Mouse (Mus musculus): Measurements from ENCODE around the gene Rgs10. TPM values are rescaled to one million over a fixed set of nuclear protein-coding genes. Genes with fewer than 3 reads are reported as not detected.

Rgs10 gene
- polyA plus RNA-seq, 1 experiment from 2014 or later, result 56.7 TPM

- ATAC-seq (ENCODE audit: low FRiP score) (no peak), DNase-seq (ENCODE audit: low spot score) (no peak)
- 95% methylated on average over 6 of the region's 6 CpGs for WGBS
- Histone ChIP-seq H3K4me3 (replicated peaks; ENCODE audit: low read length) (no peak overlapping the region), H3K9me3 (ENCODE audit: control insufficient read depth, low read length) (no peaks in the 10 kb centered on the region), H3K27me3 (ENCODE audit: control insufficient read depth, insufficient read depth, low read length) (no peaks in the 10 kb centered on the region), H3K9ac (no peak overlapping the region), H3K4me1 (replicated peaks; ENCODE audit: control insufficient read depth, insufficient read depth, low read length) (no peaks in the 10 kb centered on the region), H3K36me3 (replicated peaks; ENCODE audit: control insufficient read depth, insufficient read depth) (no peaks in the 10 kb centered on the region), H3K4me2 (replicated peaks) (no peak overlapping the region), H3K27ac (no peak overlapping the region)
These were observed 36.1 kb downstream of the Rgs10 start for GRCm38 (mm10) chr7:128382527-128382860.

- Histone ChIP-seq H3K4me1 (replicated peaks; ENCODE audit: control insufficient read depth, insufficient read depth, low read length) (no peaks in the 10 kb centered on the region), H3K9me3 (ENCODE audit: control insufficient read depth, low read length) (no peaks in the 10 kb centered on the region), H3K4me2 (replicated peaks) (no peak overlapping the region), H3K27ac (no peak overlapping the region), H3K36me3 (replicated peaks; ENCODE audit: control insufficient read depth, insufficient read depth) (no peaks in the 10 kb centered on the region), H3K27me3 (ENCODE audit: control insufficient read depth, insufficient read depth, low read length) (no peaks in the 10 kb centered on the region), H3K4me3 (replicated peaks; ENCODE audit: low read length) (no peak overlapping the region), H3K9ac (no peak overlapping the region)
- ATAC-seq (ENCODE audit: low FRiP score) (no peak), DNase-seq (ENCODE audit: low spot score) (no peak)
- 88% methylated on average over 14 of the region's 14 CpGs for WGBS
These were observed 36.6 kb downstream of the Rgs10 start for GRCm38 (mm10) chr7:128381811-128382526.

- H3K9ac ChIP-seq, result no peak overlapping the region
- WGBS, result 96% methylated on average over 2 of the region's 2 CpGs
- H3K27ac ChIP-seq, result no peak overlapping the region
- no peaks in the 10 kb centered on the region for H3K9me3 ChIP-seq (ENCODE audit: control insufficient read depth, low read length)
- ATAC-seq (ENCODE audit: low FRiP score), result no peak
- H3K36me3 ChIP-seq (replicated peaks; ENCODE audit: control insufficient read depth, insufficient read depth), result no peaks in the 10 kb centered on the region
- H3K4me1 ChIP-seq (replicated peaks; ENCODE audit: control insufficient read depth, insufficient read depth, low read length), result no peaks in the 10 kb centered on the region
- no peak for DNase-seq (ENCODE audit: low spot score)
- H3K4me3 ChIP-seq (replicated peaks; ENCODE audit: low read length), result no peak overlapping the region
- H3K4me2 ChIP-seq (replicated peaks), result no peak overlapping the region
- no peaks in the 10 kb centered on the region for H3K27me3 ChIP-seq (ENCODE audit: control insufficient read depth, insufficient read depth, low read length)
These were observed 37.6 kb downstream of the Rgs10 start for GRCm38 (mm10) chr7:128381001-128381400.

GRCm38 (mm10) chr7:128379162-128379805 lies 39.3 kb downstream of the Rgs10 start:
- no peaks in the 10 kb centered on the region for H3K9me3 ChIP-seq (ENCODE audit: control insufficient read depth, low read length)
- H3K4me3 ChIP-seq (replicated peaks; ENCODE audit: low read length), result no peak overlapping the region
- H3K4me2 ChIP-seq (replicated peaks), result peak overlapping the region; percentile 7; the same call in 1 of the 2 replicates
- 62% methylated on average over 16 of the region's 16 CpGs for WGBS
- no peaks in the 10 kb centered on the region for H3K36me3 ChIP-seq (replicated peaks; ENCODE audit: control insufficient read depth, insufficient read depth)
- no peaks in the 10 kb centered on the region for H3K27me3 ChIP-seq (ENCODE audit: control insufficient read depth, insufficient read depth, low read length)
- no peak overlapping the region for H3K9ac ChIP-seq
- H3K4me1 ChIP-seq (replicated peaks; ENCODE audit: control insufficient read depth, insufficient read depth, low read length), result no peaks in the 10 kb centered on the region
- ATAC-seq (ENCODE audit: low FRiP score), result no peak
- DNase-seq (ENCODE audit: low spot score), result no peak
- H3K27ac ChIP-seq, result no peak overlapping the region

- Histone ChIP-seq H3K9ac (no peak overlapping the region), H3K9me3 (ENCODE audit: control insufficient read depth, low read length) (no peaks in the 10 kb centered on the region), H3K27ac (no peak overlapping the region), H3K4me3 (replicated peaks; ENCODE audit: low read length) (no peak overlapping the region), H3K27me3 (ENCODE audit: control insufficient read depth, insufficient read depth, low read length) (no peaks in the 10 kb centered on the region), H3K36me3 (replicated peaks; ENCODE audit: control insufficient read depth, insufficient read depth) (no peaks in the 10 kb centered on the region), H3K4me2 (replicated peaks) (no peak overlapping the region), H3K4me1 (replicated peaks; ENCODE audit: control insufficient read depth, insufficient read depth, low read length) (no peaks in the 10 kb centered on the region)
- DNase-seq (ENCODE audit: low spot score) (no peak), ATAC-seq (ENCODE audit: low FRiP score) (no peak)
- 85% methylated on average over 11 of the region's 11 CpGs for WGBS
These were observed 42.3 kb downstream of the Rgs10 start for GRCm38 (mm10) chr7:128376206-128376701.

GRCm38 (mm10) chr7:128374156-128374555 lies 44.4 kb downstream of the Rgs10 start:
- Histone ChIP-seq H3K27ac (no peak overlapping the region), H3K36me3 (replicated peaks; ENCODE audit: control insufficient read depth, insufficient read depth) (no peaks in the 10 kb centered on the region), H3K4me1 (replicated peaks; ENCODE audit: control insufficient read depth, insufficient read depth, low read length) (no peaks in the 10 kb centered on the region), H3K4me3 (replicated peaks; ENCODE audit: low read length) (no peak overlapping the region), H3K27me3 (ENCODE audit: control insufficient read depth, insufficient read depth, low read length) (no peaks in the 10 kb centered on the region), H3K9ac (no peak overlapping the region), H3K4me2 (replicated peaks) (no peak overlapping the region), H3K9me3 (ENCODE audit: control insufficient read depth, low read length) (no peaks in the 10 kb centered on the region)
- DNase-seq (ENCODE audit: low spot score) (no peak), ATAC-seq (ENCODE audit: low FRiP score) (no peak)
- WGBS, result 96% methylated on average over 11 of the region's 11 CpGs

GRCm38 (mm10) chr7:128373751-128374150 lies 44.8 kb downstream of the Rgs10 start:
- ATAC-seq (ENCODE audit: low FRiP score) (no peak), DNase-seq (ENCODE audit: low spot score) (no peak)
- WGBS, result 93% methylated on average over 8 of the region's 8 CpGs
- H3K4me2 ChIP-seq (replicated peaks), result no peak overlapping the region
- no peaks in the 10 kb centered on the region for H3K4me1 ChIP-seq (replicated peaks; ENCODE audit: control insufficient read depth, insufficient read depth, low read length)
- H3K36me3 ChIP-seq (replicated peaks; ENCODE audit: control insufficient read depth, insufficient read depth), result no peaks in the 10 kb centered on the region
- no peak overlapping the region for H3K9ac ChIP-seq
- no peak overlapping the region for H3K27ac ChIP-seq
- H3K9me3 ChIP-seq (ENCODE audit: control insufficient read depth, low read length), result no peaks in the 10 kb centered on the region
- no peaks in the 10 kb centered on the region for H3K27me3 ChIP-seq (ENCODE audit: control insufficient read depth, insufficient read depth, low read length)
- H3K4me3 ChIP-seq (replicated peaks; ENCODE audit: low read length), result no peak overlapping the region

GRCm38 (mm10) chr7:128372331-128372730 lies 46.2 kb downstream of the Rgs10 start:
- no peak for DNase-seq (ENCODE audit: low spot score)

GRCm38 (mm10) chr7:128369366-128369765 lies 49.2 kb downstream of the Rgs10 start:
- no peak overlapping the region for H3K4me3 ChIP-seq (replicated peaks; ENCODE audit: low read length)
- no peak for DNase-seq (ENCODE audit: low spot score)

More at GRCm38 (mm10) chr7:128372331-128372730, 46.2 kb downstream of the Rgs10 start:
- Histone ChIP-seq H3K4me1 (replicated peaks; ENCODE audit: control insufficient read depth, insufficient read depth, low read length) (no peaks in the 10 kb centered on the region), H3K9ac (no peak overlapping the region), H3K27ac (no peak overlapping the region), H3K36me3 (replicated peaks; ENCODE audit: control insufficient read depth, insufficient read depth) (no peaks in the 10 kb centered on the region), H3K4me3 (replicated peaks; ENCODE audit: low read length) (no peak overlapping the region), H3K4me2 (replicated peaks) (no peak overlapping the region), H3K9me3 (ENCODE audit: control insufficient read depth, low read length) (no peaks in the 10 kb centered on the region), H3K27me3 (ENCODE audit: control insufficient read depth, insufficient read depth, low read length) (no peaks in the 10 kb centered on the region)
- no peak for ATAC-seq (ENCODE audit: low FRiP score)
- 50% methylated on average over 3 of the region's 3 CpGs for WGBS

More at GRCm38 (mm10) chr7:128369366-128369765, 49.2 kb downstream of the Rgs10 start:
- no peaks in the 10 kb centered on the region for H3K36me3 ChIP-seq (replicated peaks; ENCODE audit: control insufficient read depth, insufficient read depth)
- 88% methylated on average over 12 of the region's 12 CpGs for WGBS
- ATAC-seq (ENCODE audit: low FRiP score), result no peak
- 0 out of 2 replicates have a peak, but pooled peaks cover 3% of the 10 kb centered on the region for H3K4me1 ChIP-seq (replicated peaks; ENCODE audit: control insufficient read depth, insufficient read depth, low read length)
- no peak overlapping the region for H3K27ac ChIP-seq
- H3K9me3 ChIP-seq (ENCODE audit: control insufficient read depth, low read length), result no peaks in the 10 kb centered on the region
- H3K4me2 ChIP-seq (replicated peaks), result no peak overlapping the region
- H3K27me3 ChIP-seq (ENCODE audit: control insufficient read depth, insufficient read depth, low read length), result no peaks in the 10 kb centered on the region
- no peak overlapping the region for H3K9ac ChIP-seq

All from hindbrain, embryonic 14.5 days (tissue).